Mouse (Mus musculus): ENCODE results near the gene Plau. TPM values are rescaled to one million over a fixed set of nuclear protein-coding genes. Genes with fewer than 3 reads are reported as not detected.
A peak's percentile ranks its signal among the peaks of the same experiment; 100 is the strongest.

Gene Plau
- 0.47 and 0.52 TPM in 2 replicates for polyA plus RNA-seq (2016; fragmentation: Nextera tagmentation; extraction: Ambion mirVana)

DNA sequence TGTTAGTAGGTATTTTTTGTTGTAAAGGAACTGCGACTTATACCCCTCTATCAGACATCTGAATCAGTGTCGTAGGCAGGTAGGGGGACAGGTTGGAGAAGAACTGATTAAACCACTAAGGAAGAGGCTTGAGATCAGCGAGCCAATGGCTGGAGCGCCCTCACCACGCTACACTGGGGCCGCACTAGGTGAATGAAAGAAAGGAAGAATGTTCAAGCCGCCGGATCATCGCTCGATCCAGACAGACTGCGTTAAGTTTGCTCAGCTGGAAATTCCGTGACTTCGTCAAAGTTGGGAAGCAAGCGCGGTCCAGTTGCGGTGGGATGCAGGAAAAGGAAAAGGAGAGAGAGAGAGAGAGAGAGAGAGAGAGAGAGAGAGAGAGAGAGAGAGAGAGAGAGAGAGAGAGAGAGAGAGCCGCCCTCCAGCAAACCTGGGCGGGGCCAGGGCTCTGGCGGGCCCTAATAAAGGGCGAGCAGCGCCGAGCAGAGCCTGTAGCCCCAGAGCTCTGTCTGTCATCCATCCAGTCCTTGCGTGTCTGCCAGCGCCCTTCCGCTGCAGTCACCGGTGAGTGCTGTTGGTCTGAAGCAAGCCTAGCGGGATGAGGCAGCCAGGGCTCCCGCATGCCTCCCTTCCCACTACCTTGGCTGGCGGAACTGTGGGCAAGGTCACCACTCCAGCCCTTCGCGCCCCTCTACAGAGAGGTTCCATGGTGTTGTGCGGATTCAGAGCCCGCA is at the start of gene Plau:
Gene Plau, plus strand, starts transcription at position 490 of the 734 bp plus-strand sequence.
- WGBS, result under 1% methylated on average over 33 of the region's 33 CpGs
- H3K27me3 ChIP-seq (ENCODE audit: insufficient read depth, poor library complexity, severe bottlenecking), result peaks cover 36% of the 10 kb centered on the region
- H3K4me3 ChIP-seq, result peak within 1 kb of the TSS; percentile 65
- no peaks in the 10 kb centered on the region for H3K36me3 ChIP-seq
- no peaks in the 10 kb centered on the region for H3K9me3 ChIP-seq
- peaks cover 27% of the 10 kb centered on the region for H3K4me1 ChIP-seq (replicated peaks)
- DNase-seq (ENCODE audit: low spot score), result peak; percentile 76
- H3K27ac ChIP-seq, result peak within 1 kb of the TSS; percentile 85

DNA sequence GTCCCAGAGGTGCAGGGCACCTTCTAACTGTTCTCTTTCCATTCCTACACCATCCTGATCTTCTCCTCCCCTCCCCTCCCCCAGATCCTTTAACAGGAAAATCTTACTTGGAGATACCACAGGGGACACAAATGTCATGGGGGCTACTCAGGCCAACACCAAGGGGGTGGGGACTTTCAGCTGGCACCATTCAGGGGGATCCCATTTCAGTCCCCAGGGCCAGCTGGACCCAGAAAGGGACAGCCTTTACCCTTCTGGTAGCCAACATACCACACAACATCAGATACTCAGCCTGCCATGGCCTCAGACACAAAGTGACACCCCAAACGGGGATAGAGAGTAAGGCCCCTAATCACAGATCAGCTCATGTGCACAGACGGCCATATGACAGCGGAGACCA is 48.3 kb upstream of the Plau start:
- 92% methylated on average over 3 of the region's 3 CpGs for WGBS
- no peaks in the 10 kb centered on the region for H3K9me3 ChIP-seq
- H3K4me1 ChIP-seq (replicated peaks), result peaks cover 56% of the 10 kb centered on the region
- DNase-seq (ENCODE audit: low spot score), result no peak
- H3K27ac ChIP-seq, result no peak overlapping the region
- no peaks in the 10 kb centered on the region for H3K27me3 ChIP-seq (ENCODE audit: insufficient read depth, poor library complexity, severe bottlenecking)
- H3K36me3 ChIP-seq, result peaks cover 93% of the 10 kb centered on the region
- no peak overlapping the region for H3K4me3 ChIP-seq

DNA sequence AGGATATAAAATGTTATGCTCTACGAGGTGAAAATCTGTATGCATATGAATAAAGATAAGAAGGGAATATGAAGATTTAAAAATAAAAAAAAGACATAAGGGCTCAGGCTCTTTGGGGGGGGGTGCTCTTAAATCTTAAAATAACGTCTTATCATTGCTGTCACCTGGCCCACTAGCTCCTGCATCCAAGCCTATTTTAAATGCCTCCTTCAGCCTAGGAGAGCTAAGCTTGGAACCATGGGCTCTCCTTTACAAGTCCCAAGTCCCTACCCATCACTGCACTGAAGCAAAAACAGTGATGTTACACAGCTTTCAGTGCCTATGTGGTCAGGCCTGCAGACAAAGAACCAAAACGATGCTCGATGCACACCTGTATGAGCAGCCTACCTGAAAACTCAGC is 46.9 kb upstream of the Plau start:
- H3K4me1 ChIP-seq (replicated peaks), result peaks cover 67% of the 10 kb centered on the region
- peaks cover 79% of the 10 kb centered on the region for H3K36me3 ChIP-seq
- WGBS, result 96% methylated on average over 4 of the region's 4 CpGs

DNA sequence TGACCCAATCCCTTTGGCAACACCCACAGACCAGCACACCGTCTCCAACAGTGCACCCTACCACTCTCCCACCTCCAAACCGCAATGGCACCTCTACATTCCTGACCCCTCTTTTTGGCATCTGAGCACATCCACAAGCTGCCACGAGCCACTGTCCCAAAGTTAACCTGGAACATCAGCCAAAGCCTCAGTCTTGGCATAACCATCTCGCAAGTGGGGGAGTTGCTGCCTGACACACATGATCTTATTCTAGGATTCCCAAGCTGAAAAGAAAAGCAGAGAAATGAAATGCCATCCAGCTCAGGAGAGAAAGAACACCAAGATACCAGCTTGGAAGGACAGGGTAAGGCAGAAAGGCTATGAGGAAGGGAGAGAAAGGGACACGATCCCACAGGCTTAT is 46.0 kb upstream of the Plau start:
- WGBS, result 93% methylated on average over 5 of the region's 5 CpGs
- H3K36me3 ChIP-seq, result peaks cover 70% of the 10 kb centered on the region
- no peaks in the 10 kb centered on the region for H3K27me3 ChIP-seq (ENCODE audit: insufficient read depth, poor library complexity, severe bottlenecking)
- H3K27ac ChIP-seq, result no peak overlapping the region
- no peak for DNase-seq (ENCODE audit: low spot score)
- H3K4me1 ChIP-seq (replicated peaks), result peaks cover 72% of the 10 kb centered on the region
- no peaks in the 10 kb centered on the region for H3K9me3 ChIP-seq
- no peak overlapping the region for H3K4me3 ChIP-seq

More for the DNA sequence above, 46.9 kb upstream of the Plau start:
- Histone ChIP-seq H3K27ac (no peak overlapping the region), H3K9me3 (no peaks in the 10 kb centered on the region), H3K27me3 (ENCODE audit: insufficient read depth, poor library complexity, severe bottlenecking) (no peaks in the 10 kb centered on the region), H3K4me3 (no peak overlapping the region)
- no peak for DNase-seq (ENCODE audit: low spot score)

DNA sequence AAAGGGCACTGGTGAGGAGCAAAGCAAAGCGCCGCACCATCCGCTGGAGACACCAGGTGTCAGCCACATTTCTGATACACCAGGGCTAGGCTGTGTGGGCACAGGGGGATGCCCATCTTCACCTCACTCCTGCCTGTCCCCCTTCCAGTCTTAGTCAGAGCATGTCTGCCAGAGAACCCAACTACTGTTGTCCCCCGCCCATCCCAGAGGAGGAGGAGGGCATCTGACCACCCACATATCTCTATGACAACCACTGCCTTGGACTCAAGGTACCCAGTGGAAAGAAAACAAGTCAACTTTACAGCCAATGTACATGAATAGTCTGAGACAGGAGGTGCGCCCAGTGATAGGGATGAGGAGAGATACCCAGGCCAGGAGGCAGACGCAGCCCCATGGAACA is 45.5 kb upstream of the Plau start:
- Histone ChIP-seq H3K36me3 (peaks cover 65% of the 10 kb centered on the region), H3K4me3 (no peak overlapping the region), H3K27me3 (ENCODE audit: insufficient read depth, poor library complexity, severe bottlenecking) (peaks cover 2% of the 10 kb centered on the region; the same call in 1 of the 2 replicates), H3K27ac (no peak overlapping the region; the same call in 1 of the 2 replicates), H3K4me1 (replicated peaks) (peaks cover 73% of the 10 kb centered on the region), H3K9me3 (no peaks in the 10 kb centered on the region)
- 94% methylated on average over 6 of the region's 6 CpGs for WGBS
- DNase-seq (ENCODE audit: low spot score), result no peak

DNA sequence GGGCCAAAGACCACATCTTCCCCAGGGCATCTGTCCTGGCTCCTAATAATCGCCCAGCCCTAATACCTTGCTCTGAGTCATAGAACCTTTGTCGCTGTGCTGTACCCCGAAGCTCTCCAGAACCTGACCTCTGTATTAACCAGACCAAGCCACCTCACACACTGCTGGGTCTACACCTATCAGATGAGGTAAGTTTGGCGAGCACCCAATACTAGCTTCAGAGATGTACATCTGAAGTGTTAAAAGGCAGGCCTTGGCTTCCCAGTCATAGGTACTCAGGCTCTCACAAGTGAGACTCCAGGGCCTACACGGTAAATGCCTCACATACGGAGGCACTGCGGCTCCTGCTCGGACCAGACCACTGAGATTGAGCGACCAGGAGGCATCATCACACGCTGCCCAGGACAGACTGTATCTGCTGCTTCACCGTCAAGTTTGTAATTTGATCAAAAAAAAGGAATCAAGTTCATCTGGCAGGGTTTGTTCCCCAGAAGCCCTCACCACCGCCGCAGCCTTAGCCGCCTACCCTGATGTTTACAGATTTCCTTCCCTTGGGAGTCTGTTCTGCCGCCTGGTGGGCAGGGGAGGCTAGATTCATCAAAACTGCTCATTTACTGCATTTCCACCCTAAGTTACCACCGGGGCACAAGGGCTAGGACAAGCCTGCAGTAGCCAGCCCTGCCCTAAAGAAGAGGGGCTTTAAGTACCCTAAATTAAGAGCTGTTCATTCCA is 44.8 kb upstream of the Plau start:
- peaks cover 3% of the 10 kb centered on the region; the same call in 1 of the 2 replicates for H3K27me3 ChIP-seq (ENCODE audit: insufficient read depth, poor library complexity, severe bottlenecking)
- no peak overlapping the region for H3K27ac ChIP-seq
- 84% methylated on average over 16 of the region's 16 CpGs for WGBS
- DNase-seq (ENCODE audit: low spot score), result no peak
- H3K4me1 ChIP-seq (replicated peaks), result peaks cover 73% of the 10 kb centered on the region
- H3K9me3 ChIP-seq, result no peaks in the 10 kb centered on the region
- peaks cover 58% of the 10 kb centered on the region for H3K36me3 ChIP-seq
- H3K4me3 ChIP-seq, result peak overlapping the region; percentile 94; the same call in 1 of the 2 replicates

DNA sequence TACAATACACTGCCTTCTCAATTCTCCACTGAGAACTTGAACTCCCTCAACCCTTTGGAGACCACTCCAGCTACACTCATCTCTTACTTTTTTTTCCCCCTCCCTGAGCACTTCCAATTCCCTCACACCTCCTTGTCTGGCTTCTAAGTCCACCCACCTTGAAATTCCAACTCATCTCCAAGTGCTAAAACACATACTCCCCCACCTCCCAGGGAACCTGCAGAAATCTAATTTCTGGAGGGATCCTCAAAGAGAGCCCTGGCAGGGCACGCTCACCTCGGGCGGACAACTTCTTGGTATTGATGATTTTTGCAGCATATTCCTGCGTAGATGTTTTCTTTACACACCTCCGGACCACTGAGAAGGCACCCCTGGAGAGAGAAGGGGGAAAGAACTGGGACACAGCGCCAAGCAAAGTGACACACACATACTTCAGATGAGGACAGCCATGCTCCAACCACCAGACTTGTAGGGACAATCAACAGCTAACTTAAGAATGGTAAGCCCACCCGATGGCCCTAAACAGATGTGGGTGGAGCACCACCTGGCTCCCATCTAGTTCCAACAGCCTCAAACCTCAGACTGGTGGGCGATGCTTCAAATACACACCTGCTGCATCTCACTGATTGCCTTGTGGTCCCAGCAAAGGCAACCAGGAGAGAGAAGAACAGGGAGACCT is 44.1 kb upstream of the Plau start:
- 72% methylated on average over 8 of the region's 8 CpGs for WGBS
- Histone ChIP-seq H3K27ac (peak overlapping the region; percentile 95), H3K4me1 (replicated peaks) (peaks cover 68% of the 10 kb centered on the region), H3K4me3 (peak overlapping the region; percentile 94), H3K36me3 (peaks cover 52% of the 10 kb centered on the region), H3K27me3 (ENCODE audit: insufficient read depth, poor library complexity, severe bottlenecking) (peaks cover 3% of the 10 kb centered on the region; the same call in 1 of the 2 replicates), H3K9me3 (no peaks in the 10 kb centered on the region)
- no peak for DNase-seq (ENCODE audit: low spot score)

DNA sequence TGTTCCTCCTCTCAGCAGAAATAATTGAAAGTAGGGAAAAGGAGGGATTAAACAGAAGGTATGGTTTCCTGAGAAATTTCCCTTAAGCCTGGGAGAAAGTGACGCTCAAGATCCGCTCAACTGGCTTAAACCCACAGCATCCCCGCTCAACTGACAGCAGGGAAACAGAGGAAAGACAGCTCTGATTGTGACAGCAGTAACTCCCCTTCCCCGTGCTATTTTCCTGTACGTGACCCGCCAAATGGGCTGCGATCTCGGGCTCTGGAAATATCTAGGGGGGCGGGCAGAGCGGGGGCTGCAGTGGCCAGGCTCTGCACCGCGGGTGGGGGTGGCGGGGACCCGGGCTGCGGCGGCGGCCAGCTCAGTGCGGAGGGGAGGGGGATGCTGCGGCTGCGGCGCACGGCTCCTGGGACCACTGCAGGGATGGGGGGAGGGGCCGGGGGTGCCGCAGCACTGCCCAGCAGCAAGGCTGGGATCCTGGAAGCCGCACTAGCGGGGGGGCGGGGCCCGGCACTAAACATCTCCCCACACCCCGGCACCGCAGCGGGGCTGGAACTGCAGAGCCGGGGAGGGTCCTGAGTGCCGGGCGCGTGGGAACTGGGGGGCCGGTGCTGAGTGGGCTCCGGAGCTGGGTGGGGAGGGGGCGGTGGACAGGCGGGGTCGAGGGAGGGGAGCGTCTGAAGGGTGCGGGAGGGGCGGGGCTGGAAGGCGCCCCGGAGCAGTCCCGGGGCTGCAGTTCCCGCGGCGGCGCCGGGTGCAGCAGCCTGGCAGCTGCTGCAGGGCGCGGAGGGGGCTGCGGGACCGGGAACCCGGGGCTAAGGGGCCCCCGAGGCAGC is 43.3 kb upstream of the Plau start:
- DNase-seq (ENCODE audit: low spot score), result peak; percentile 68
- peaks cover 61% of the 10 kb centered on the region for H3K4me1 ChIP-seq (replicated peaks)
- H3K36me3 ChIP-seq, result peaks cover 44% of the 10 kb centered on the region
- peak overlapping the region; percentile 95 for H3K27ac ChIP-seq
- no peaks in the 10 kb centered on the region for H3K9me3 ChIP-seq
- WGBS, result 1% methylated on average over 53 of the region's 57 CpGs
- H3K27me3 ChIP-seq (ENCODE audit: insufficient read depth, poor library complexity, severe bottlenecking), result peaks cover 3% of the 10 kb centered on the region; the same call in 1 of the 2 replicates
- peak overlapping the region; percentile 94 for H3K4me3 ChIP-seq

DNA sequence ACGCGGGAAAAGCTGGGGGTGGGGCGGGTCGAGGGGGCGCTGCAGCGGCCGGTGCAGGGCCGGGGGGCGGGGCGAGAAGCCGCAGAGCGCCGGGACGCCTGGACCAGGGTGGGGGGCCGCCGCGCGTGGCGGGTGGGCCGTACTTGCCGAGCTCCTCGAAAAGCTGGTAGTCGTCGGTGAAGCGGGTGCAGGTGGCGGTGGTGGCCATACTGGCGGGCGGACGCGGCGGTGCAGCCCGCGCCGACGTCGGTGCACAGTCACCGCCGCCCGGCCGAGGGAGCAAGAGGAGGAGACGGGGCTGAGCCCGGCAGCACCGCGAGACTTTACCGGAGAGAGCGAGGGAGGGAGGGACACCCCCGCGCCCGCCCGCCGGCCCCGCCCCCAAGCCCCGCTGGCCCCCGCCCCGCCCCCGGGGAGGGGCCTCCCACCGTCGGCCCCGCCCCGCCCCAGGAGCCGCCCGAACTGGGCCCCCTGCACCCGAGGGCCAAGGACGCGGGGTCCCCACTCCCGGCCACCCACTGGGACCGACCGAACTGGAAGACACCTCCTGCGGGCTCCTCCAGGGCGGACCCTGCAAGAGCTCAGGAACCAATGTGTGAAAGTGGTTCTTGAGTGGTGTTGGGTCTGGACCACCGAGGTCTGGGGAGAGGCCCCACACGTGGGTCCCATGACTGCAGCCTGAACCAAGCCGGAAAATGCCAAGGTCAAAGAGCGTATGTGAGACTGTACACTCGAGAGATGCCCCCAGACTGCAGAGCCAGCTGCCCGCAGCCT is 42.5 kb upstream of the Plau start, which contains the start of gene Camk2g:
Gene Camk2g, minus strand, starts transcription at position 331 of the 774 bp plus-strand sequence.
- Histone ChIP-seq H3K9me3 (no peaks in the 10 kb centered on the region), H3K4me1 (replicated peaks) (peaks cover 58% of the 10 kb centered on the region), H3K27me3 (ENCODE audit: insufficient read depth, poor library complexity, severe bottlenecking) (peaks cover 3% of the 10 kb centered on the region; the same call in 1 of the 2 replicates), H3K4me3 (peak within 1 kb of the TSS; percentile 94), H3K27ac (peak within 1 kb of the TSS; percentile 95), H3K36me3 (peaks cover 36% of the 10 kb centered on the region)
- DNase-seq (ENCODE audit: low spot score), result peak; percentile 85
- WGBS, result under 1% methylated on average over 73 of the region's 76 CpGs

DNA sequence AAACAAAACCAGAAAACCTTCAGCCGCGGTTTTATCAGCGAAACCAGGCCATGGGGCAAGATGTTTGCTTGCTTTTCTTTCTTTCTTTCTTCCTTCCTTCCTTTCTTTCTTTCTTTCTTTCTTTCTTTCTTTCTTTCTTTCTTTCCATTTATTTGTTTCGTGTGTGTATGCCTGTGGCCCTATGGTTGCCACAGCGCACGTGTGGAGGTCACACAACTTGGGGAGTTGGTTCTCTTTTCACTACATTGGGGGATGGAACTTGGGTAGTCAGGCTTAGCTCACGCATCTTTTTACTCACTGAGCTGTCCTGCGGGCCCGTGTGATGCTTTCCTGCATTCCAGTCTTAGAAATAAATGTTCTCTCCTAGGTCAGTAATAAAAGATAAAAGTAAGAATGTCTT is 41.9 kb upstream of the Plau start:
- Histone ChIP-seq H3K9me3 (no peaks in the 10 kb centered on the region), H3K4me3 (peak overlapping the region; percentile 94), H3K36me3 (peaks cover 30% of the 10 kb centered on the region), H3K27me3 (ENCODE audit: insufficient read depth, poor library complexity, severe bottlenecking) (peaks cover 3% of the 10 kb centered on the region; the same call in 1 of the 2 replicates), H3K27ac (peak overlapping the region; percentile 95), H3K4me1 (replicated peaks) (peaks cover 58% of the 10 kb centered on the region)
- WGBS, result 8% methylated on average over 9 of the region's 9 CpGs
- DNase-seq (ENCODE audit: low spot score), result no peak

DNA sequence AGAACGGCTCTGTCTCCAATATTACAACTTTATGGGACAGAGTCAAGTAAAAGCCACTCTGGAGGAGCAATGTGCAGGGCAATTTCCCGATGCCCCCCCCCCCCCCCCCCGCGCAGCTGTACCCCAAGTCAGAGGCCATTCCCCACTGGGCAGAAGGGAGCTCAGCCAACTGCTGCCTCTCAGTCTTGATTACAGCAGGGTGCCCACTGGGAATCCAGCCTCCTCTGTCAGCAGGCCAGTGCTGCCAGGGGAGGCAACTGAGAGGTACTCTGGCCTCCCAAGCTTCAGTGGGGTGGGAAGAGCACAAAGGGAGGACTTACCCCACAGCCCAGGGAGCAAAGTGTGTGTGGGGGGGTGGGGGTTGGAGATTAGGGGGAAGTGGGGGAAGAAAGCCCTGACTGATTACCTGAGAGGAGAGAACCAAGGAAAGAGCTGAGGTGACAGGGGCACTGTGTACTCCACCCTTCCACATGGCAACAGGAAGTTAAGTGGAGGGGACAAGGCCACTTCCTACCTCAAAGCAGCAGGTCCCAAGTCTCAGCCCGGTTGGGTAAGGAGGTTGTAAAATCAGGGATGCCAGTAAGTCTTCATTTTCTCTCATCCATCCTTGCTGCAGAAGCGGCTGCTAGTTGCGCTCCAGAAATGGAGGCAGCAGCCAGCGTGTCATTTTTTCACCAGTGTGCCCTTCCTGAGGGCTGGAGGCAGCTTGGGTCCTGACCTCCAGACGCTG is 40.9 kb upstream of the Plau start:
- no peak for DNase-seq (ENCODE audit: low spot score)
- H3K9me3 ChIP-seq, result no peaks in the 10 kb centered on the region
- peaks cover 3% of the 10 kb centered on the region; the same call in 1 of the 2 replicates for H3K27me3 ChIP-seq (ENCODE audit: insufficient read depth, poor library complexity, severe bottlenecking)
- 41% methylated on average over 9 of the region's 9 CpGs for WGBS
- no peak overlapping the region for H3K4me3 ChIP-seq
- peaks cover 58% of the 10 kb centered on the region for H3K4me1 ChIP-seq (replicated peaks)
- H3K36me3 ChIP-seq, result peaks cover 20% of the 10 kb centered on the region
- peak overlapping the region; percentile 69 for H3K27ac ChIP-seq
